Mouse (Mus musculus) midbrain, embryonic 15.5 days (tissue): Measurements from ENCODE around the gene Senp8. TPM values are rescaled to one million over a fixed set of nuclear protein-coding genes. Genes with fewer than 3 reads are reported as not detected.
"Not testable (repeated sequence)": the region's sequence is repeated elsewhere in the genome, so short reads cannot be mapped to it uniquely, and the experiment has no call there.

Experiments used
- ATAC-seq: fragments of 200-750 bp; cut with Nextera tagmentation; replicated peaks from 2 replicates; pipeline ENCODE4 v1.8.0; 2017; ENCODE audit warnings: moderate TSS enrichment
- H3K27ac ChIP-seq: fragments of 300-500 bp; sonication (generic); 2 replicates; pipeline ENCODE4 v1.5.1; 2015; ENCODE audit warnings: mild to moderate bottlenecking, inconsistent platforms
- H3K27me3 ChIP-seq: fragments of 300-500 bp; sonication (generic); replicated peaks from 2 replicates; pipeline ENCODE4 v1.6.1; 2015; ENCODE audit warnings: inconsistent platforms
- H3K36me3 ChIP-seq: fragments of 300-500 bp; sonication (generic); replicated peaks from 2 replicates; pipeline ENCODE4 v1.6.1; 2015; ENCODE audit warnings: inconsistent platforms
- H3K4me1 ChIP-seq: fragments of 300-500 bp; sonication (generic); 2 replicates; pipeline ENCODE4 v1.6.1; 2015; ENCODE audit warnings: inconsistent platforms
- H3K4me2 ChIP-seq: fragments of 300-500 bp; sonication (generic); 2 replicates; pipeline ENCODE4 v1.6.1; 2015; ENCODE audit warnings: inconsistent platforms, mild to moderate bottlenecking, moderate library complexity
- H3K4me3 ChIP-seq: fragments of 300-500 bp; sonication (generic); 2 replicates; pipeline ENCODE4 v1.5.1; 2015; ENCODE audit warnings: mild to moderate bottlenecking, inconsistent platforms
- H3K9ac ChIP-seq: fragments of 300-500 bp; sonication (generic); 2 replicates; pipeline ENCODE4 v1.6.1; 2015; ENCODE audit warnings: mild to moderate bottlenecking, inconsistent platforms
- H3K9me3 ChIP-seq: fragments of 300-500 bp; sonication (generic); 2 replicates; pipeline ENCODE4 v1.6.1; 2016; ENCODE audit warnings: inconsistent platforms
- WGBS: fragments of 180-500 bp; shearing (Covaris S2); methylation state at CpG from one replicate; pipeline ENCODE4 v1.1.7; 2015; ENCODE audit warnings: mixed read lengths; 5-methylcytosine and 5-hydroxymethylcytosine counted together
- polyA plus RNA-seq: library from polyadenylated mRNA; unstranded; fragments of >200 nt; fragmentation: Nextera tagmentation; extraction: Ambion mirVana; gene quantifications from 2 replicates; pipeline ENCODE4 v1.2.1, GENCODE M21; 2015

Senp8 gene
- 11.1 and 14.0 TPM in 2 replicates for polyA plus RNA-seq

- Histone ChIP-seq H3K4me3 (peak within 1 kb of the TSS; percentile 89), H3K9me3 (no peaks in the 10 kb centered on the region), H3K27me3 (no peaks in the 10 kb centered on the region), H3K27ac (peak within 1 kb of the TSS; percentile 93), H3K4me2 (peak within 1 kb of the TSS; percentile 73), H3K36me3 (no peaks in the 10 kb centered on the region), H3K4me1 (peaks cover 22% of the 10 kb centered on the region), H3K9ac (peak within 1 kb of the TSS; percentile 76)
- 1% methylated on average over 59 of the region's 59 CpGs for whole genome bisulfite sequencing
- peak; percentile 95 for ATAC-seq
Measured at GRCm38 (mm10) chr9:59750267-59751065, at the start of gene Senp8, which contains the start of gene Myo9a. Gene Senp8, minus strand, starts transcription at chr9:59750710. Gene Myo9a, plus strand, starts transcription at chr9:59750896.

DNA sequence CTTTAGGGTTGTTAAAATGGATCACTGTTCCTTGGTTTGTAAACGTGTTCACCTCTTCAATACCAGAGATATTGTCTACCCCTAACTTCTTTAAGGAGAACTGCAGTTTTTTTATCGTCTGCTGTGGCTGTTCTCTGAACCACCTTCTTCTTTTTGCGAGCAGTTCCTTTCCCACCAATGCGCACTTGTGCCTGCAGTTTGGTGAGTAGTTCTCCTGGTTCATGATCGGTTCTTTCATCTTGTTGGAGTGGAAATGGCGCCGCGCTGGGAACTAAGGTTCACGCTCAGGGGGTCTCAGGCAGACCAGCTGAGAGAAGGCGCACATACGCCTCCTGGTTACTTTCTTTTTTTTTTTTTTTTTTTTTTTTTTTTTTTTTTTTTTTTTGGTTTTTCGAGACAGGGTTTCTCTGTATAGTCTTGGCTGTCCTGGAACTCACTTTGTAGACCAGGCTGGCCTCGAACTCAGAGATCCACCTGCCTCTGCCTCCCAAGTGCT, 16.5 kb upstream of the Senp8 start:
- H3K4me1 ChIP-seq, H3K4me3 ChIP-seq: not testable (repeated sequence)

GRCm38 (mm10) chr9:59760515-59760914, 10.0 kb upstream of the Senp8 start:
- Histone ChIP-seq H3K27me3 (no peaks in the 10 kb centered on the region), H3K4me1 (no peaks in the 10 kb centered on the region), H3K27ac (no peak overlapping the region), H3K9me3 (no peaks in the 10 kb centered on the region), H3K9ac (no peak overlapping the region), H3K4me3 (no peak overlapping the region), H3K36me3 (no peaks in the 10 kb centered on the region), H3K4me2 (no peak overlapping the region)
- ATAC-seq = no peak
- WGBS = 89% methylated on average over 3 of the region's 3 CpGs

More for the DNA sequence above, 16.5 kb upstream of the Senp8 start:
- not testable (repeated sequence) for H3K9ac ChIP-seq, H3K4me2 ChIP-seq, H3K9me3 ChIP-seq, H3K27ac ChIP-seq, H3K27me3 ChIP-seq, ATAC-seq, H3K36me3 ChIP-seq
- WGBS = 94% methylated on average over 12 of the region's 13 CpGs

DNA sequence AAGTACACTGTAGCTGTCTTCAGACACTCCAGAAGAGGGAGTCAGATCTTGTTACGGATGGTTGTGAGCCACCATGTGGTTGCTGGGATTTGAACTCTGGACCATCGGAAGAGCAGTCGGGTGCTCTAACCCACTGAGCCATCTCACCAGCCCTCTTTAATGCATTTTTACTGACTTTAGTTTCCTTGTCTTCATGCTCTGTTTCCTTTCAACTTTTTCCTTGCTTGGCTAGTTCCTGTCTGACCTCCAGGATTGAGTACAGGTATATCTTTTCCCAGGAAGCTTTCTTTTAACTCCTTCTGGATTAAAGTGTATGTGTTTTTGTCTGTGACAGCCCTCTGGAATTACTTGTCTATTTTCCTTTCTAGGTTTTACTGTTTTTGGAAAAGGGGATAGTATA, 6.5 kb upstream of the Senp8 start:
- not testable (repeated sequence) for H3K27ac ChIP-seq, H3K4me3 ChIP-seq, H3K4me1 ChIP-seq, H3K9me3 ChIP-seq, H3K36me3 ChIP-seq, H3K4me2 ChIP-seq, ATAC-seq, H3K9ac ChIP-seq, H3K27me3 ChIP-seq
- WGBS = 90% methylated on average over 3 of the region's 3 CpGs

DNA sequence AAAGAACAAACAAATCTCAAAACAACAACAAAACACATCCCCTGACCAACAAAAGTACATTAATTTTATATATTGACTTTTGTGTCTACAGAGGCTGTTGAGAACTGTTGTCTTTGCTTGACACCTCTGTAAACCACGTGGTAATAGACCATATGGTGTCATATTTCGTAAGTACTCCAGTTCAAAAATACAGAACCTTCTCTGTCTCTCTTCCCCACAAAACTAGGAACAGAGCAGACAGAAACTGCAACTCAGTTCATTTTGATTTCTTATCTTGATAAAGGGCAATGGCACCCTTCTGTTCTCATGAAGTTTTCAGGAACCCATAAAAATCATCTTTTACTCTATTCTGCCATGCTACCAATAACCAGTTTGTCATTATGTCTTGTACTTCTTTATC, 4.7 kb upstream of the Senp8 start:
- no peak for ATAC-seq
- H3K36me3 ChIP-seq = no peaks in the 10 kb centered on the region
- no peak overlapping the region for H3K9ac ChIP-seq
- 76% methylated on average over 2 of the region's 2 CpGs for WGBS
- no peaks in the 10 kb centered on the region for H3K27me3 ChIP-seq
- H3K9me3 ChIP-seq = no peaks in the 10 kb centered on the region
- no peak overlapping the region for H3K4me2 ChIP-seq
- no peak overlapping the region for H3K4me3 ChIP-seq
- no peak overlapping the region for H3K27ac ChIP-seq
- peaks cover 11% of the 10 kb centered on the region for H3K4me1 ChIP-seq

DNA sequence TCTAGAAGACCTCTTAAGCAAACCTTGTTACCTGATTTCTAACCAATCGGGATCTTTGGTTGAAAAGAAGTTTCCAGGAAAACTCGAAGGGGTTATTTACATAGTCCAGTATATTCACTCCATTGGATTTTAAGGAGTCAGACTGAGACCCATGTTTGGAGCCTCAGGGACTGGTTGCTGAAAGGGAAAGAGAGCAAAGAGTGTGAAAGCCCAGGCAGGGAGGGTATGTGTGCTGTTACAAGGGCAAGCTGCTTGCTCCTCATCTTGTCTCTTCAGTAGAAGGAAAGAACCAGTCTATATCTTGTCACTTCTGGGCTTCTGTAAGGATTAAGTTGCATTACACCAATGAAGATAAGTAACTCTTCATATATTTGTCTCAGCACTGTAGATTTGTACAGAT, 1.5 kb upstream of the Senp8 start:
- Histone ChIP-seq H3K9ac (peak overlapping the region; percentile 76; the same call in 1 of the 2 replicates), H3K4me1 (peaks cover 22% of the 10 kb centered on the region), H3K27ac (no peak overlapping the region), H3K9me3 (no peaks in the 10 kb centered on the region), H3K27me3 (no peaks in the 10 kb centered on the region), H3K4me3 (peak overlapping the region; percentile 89), H3K36me3 (no peaks in the 10 kb centered on the region), H3K4me2 (peak overlapping the region; percentile 73)
- ATAC-seq = no peak
- WGBS = 6% methylated on average over 2 of the region's 2 CpGs

- peak; percentile 91 for ATAC-seq
- WGBS = under 1% methylated on average over 46 of the region's 49 CpGs
Measured at GRCm38 (mm10) chr9:59751066-59751581, 614 bp upstream of the Senp8 start.

DNA sequence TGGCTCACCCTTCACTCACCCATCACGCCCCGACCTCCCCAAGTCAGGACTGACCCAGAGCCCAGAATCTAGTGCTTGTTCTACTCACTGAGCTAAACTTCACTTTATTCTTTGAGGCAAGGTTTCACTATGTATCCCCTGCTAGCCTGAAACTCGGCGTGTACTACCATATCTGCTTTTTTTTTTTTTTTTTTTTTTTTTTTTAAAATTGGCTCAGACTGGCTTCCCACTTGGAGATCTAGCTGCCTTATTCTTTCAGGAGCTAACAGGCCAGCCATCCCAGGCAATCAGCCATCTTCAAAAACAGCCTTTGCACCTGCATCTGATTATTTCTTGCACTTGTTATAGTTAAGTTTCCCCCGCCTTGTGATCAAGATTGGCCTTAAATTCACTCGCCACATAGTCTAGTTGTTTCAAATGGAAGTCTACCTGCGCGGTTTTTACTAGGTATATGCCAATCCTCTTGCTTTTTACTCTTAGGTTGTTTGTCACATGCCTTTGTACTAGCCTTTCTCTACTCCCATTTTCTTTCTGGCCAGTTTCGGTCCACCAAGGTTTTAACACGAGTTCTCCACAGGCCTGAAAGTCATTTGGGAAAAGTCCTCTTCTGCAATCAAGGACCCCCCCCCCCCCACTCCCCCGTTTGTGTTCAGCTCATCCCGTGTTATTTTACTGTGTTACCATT, 787 bp downstream of the Senp8 start:
- H3K9ac ChIP-seq = peak overlapping the region; percentile 69
- peaks cover 22% of the 10 kb centered on the region for H3K4me1 ChIP-seq
- peak overlapping the region; percentile 89 for H3K4me3 ChIP-seq
- no peaks in the 10 kb centered on the region for H3K36me3 ChIP-seq
- H3K27me3 ChIP-seq = no peaks in the 10 kb centered on the region
- H3K27ac ChIP-seq = peak overlapping the region; percentile 93
- H3K4me2 ChIP-seq = peak overlapping the region; percentile 54
- H3K9me3 ChIP-seq = no peaks in the 10 kb centered on the region
- ATAC-seq = peak; percentile 1; the same call in 1 of the 2 replicates
- 34% methylated on average over 12 of the region's 12 CpGs for WGBS

More at GRCm38 (mm10) chr9:59751066-59751581, 614 bp upstream of the Senp8 start:
- Histone ChIP-seq H3K4me3 (peak overlapping the region; percentile 89), H3K9me3 (no peaks in the 10 kb centered on the region), H3K4me2 (peak overlapping the region; percentile 73), H3K27me3 (no peaks in the 10 kb centered on the region), H3K27ac (peak overlapping the region; percentile 93), H3K36me3 (no peaks in the 10 kb centered on the region), H3K4me1 (peaks cover 22% of the 10 kb centered on the region), H3K9ac (peak overlapping the region; percentile 76)

DNA sequence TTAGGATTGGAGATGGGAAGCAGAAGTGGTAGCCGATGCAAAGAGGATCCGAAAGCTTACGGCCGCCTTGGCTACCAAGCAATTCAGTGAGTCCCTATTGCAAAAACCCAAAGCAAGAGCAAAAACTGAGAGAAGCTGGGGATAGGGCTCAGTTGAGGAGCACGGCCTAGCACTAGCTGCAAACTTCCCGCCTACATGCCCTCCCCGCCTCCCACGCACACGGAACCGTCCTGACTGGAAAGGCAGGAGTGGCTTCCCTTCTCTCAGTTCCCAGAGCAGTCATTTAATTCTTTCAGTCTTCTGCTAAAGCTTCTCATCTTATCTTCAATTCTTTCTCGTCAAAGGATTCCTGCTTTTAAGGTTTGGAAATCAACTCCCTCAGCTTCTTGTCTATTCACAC, 1.5 kb downstream of the Senp8 start:
- WGBS = 95% methylated on average over 11 of the region's 11 CpGs
- H3K4me2 ChIP-seq = no peak overlapping the region
- H3K36me3 ChIP-seq = no peaks in the 10 kb centered on the region
- ATAC-seq = no peak
- H3K9ac ChIP-seq = no peak overlapping the region
- H3K4me1 ChIP-seq = peaks cover 19% of the 10 kb centered on the region
- H3K27ac ChIP-seq = no peak overlapping the region
- no peaks in the 10 kb centered on the region for H3K9me3 ChIP-seq
- no peaks in the 10 kb centered on the region for H3K27me3 ChIP-seq
- no peak overlapping the region for H3K4me3 ChIP-seq

DNA sequence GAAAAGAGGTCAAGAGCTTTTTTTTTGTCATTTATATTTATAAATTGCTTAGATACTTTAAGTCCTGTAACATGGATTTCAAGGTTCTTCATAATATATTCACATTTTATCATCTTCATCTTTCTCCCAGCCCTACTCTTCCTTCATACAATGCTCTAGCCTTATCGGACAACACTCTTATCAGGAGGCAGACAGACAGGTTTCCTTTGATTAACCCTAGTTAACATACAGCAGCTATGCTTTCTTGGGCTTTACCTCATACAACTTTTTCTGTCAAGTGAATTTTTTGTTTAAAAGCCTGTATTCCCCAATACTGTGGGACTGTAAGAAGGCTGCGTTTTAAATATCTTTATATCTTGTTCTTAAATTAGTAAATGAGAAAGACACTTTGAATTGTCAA, 2.1 kb downstream of the Senp8 start:
- Histone ChIP-seq H3K27me3 (no peaks in the 10 kb centered on the region), H3K27ac (no peak overlapping the region), H3K36me3 (no peaks in the 10 kb centered on the region), H3K4me1 (peaks cover 16% of the 10 kb centered on the region), H3K9ac (no peak overlapping the region), H3K9me3 (no peaks in the 10 kb centered on the region), H3K4me2 (no peak overlapping the region), H3K4me3 (no peak overlapping the region)
- no peak for ATAC-seq
- 94% methylated on average over 2 of the region's 2 CpGs for WGBS

DNA sequence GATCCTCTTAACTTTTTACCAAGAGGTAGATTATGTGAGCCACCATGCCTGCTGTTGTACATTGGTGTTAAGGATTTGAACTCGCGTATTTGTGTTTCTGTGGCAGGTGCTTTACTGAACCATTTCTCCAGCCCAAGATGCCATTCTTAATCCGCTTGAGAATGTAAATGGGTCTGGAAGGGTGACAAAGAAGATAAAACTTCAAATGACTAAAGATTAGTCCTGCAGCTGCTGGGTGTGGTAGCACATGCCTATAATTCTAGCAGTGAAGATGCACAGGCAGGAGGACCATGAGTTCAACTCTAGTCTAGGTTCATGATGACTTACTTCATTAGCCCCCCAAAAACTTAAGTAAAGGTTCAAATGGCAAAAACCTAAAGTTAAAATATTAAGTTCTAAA, 6.6 kb downstream of the Senp8 start:
- Histone ChIP-seq H3K27ac (no peak overlapping the region), H3K9me3 (no peaks in the 10 kb centered on the region), H3K4me3 (no peak overlapping the region), H3K27me3 (no peaks in the 10 kb centered on the region), H3K36me3 (no peaks in the 10 kb centered on the region), H3K4me1 (0 out of 2 replicates have a peak, but pooled peaks cover 2% of the 10 kb centered on the region), H3K4me2 (no peak overlapping the region), H3K9ac (no peak overlapping the region)
- no peak for ATAC-seq
- WGBS = 90% methylated on average over 3 of the region's 3 CpGs

DNA sequence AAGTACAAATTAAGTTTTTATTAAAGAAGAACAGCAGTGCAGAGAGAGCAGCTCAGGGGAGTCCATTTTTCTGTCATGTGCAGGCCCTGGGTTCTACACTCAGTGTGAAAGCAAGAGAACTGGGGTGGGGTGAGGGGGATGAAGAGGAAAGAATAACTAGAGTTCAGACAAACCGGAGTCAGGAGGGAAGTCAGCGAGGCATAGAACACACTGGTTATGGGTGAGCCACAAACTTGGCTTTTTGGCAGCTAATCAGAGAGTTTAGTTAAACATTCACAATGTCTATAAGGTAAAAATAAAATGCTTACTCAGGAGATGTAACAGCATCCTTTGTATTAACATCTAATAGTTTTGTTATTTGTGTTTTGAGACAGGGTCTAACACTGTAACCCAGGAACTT, 9.9 kb downstream of the Senp8 start:
- Histone ChIP-seq H3K9ac (no peak overlapping the region), H3K36me3 (0 out of 2 replicates have a peak, but pooled peaks cover 4% of the 10 kb centered on the region), H3K4me1 (no peaks in the 10 kb centered on the region), H3K9me3 (no peaks in the 10 kb centered on the region), H3K27ac (no peak overlapping the region), H3K4me2 (no peak overlapping the region), H3K4me3 (no peak overlapping the region), H3K27me3 (no peaks in the 10 kb centered on the region)
- WGBS = 94% methylated on average over 2 of the region's 2 CpGs
- no peak for ATAC-seq
